Mouse (Mus musculus): ENCODE results near the gene Pitpnm3. TPM values are rescaled to one million over a fixed set of nuclear protein-coding genes. Genes with fewer than 3 reads are reported as not detected.

Gene Pitpnm3
- total RNA-seq, 2 experiments from 2014 or later = 2.2 to 2.5 TPM

DNA sequence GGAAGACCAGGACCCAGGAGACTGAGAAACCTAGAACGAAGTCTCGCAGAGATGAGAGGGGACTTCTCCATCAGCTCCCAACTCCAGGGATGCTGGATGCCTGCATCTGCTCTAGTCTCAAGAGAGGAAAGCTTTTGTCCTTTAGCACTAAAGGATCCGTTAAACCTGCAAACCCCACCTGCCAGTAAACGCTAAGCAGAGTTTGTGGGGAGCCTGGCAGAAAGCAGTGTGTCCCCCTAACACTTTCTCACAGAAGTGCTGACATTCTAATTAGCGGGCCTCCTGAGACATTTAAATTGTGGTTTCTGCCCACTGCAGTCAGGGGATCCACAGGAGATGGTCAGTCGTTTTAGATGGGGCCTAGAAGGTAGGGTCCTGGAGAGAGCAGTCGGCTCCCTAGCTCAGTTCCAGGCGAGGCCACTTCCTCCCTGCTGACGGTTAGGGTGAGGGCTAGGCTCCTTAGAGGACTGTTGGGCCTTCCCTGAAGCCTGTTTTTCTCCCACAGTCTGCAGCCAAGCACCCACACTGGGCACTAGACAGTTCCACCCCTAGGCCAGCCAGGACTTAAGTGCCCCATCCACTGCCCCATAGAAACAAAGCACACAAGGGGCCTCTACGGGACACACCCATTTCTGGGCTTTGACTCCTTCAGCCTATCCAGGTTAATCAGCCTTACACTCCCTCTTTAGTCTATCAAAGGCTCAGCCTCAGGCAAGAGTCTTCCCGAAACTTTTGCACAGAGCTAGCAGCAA is 829 bp upstream of the Pitpnm3 start:
- DNase-seq = no peak

DNA sequence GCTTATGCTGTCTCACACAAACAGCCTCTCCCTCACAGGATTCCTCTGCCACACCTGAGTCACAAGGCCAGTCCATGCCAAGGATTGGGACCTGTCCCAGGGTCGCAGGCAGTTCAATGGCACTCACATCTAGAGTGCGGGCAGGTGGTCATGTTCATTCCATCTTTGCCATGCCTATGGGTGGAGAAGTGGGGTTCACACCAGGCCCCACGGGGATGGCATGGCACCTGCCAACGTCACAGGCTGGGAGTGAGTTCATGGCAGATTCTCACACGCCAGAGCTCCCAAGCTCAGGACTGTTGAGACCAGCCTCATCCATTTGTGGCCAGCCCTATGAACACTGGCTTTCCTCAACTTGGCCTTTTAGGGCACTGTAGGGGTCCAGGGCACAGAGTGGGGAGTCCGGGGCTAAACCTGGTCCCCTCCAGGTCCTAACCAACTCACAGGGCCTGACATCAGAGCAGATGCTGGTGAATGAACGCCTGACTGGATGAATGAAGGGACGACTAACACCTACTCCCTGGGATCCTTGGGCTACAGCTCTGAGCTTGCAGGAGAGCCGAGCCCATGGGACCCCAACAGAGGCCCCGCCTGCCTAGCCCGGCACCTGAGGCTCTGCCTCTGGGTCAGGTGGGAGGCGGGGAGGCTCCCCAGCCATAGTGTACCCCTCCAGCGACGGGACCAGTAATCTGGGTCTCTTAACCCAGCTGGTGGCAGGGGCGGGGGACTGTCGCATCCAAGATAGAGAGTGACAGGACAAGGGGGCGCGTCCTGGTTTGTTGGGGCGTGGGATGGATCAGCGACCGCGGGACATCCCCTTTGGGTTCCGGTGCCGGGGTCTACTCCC is 819 bp downstream of the Pitpnm3 start:
- DNase-seq = no peak

DNA sequence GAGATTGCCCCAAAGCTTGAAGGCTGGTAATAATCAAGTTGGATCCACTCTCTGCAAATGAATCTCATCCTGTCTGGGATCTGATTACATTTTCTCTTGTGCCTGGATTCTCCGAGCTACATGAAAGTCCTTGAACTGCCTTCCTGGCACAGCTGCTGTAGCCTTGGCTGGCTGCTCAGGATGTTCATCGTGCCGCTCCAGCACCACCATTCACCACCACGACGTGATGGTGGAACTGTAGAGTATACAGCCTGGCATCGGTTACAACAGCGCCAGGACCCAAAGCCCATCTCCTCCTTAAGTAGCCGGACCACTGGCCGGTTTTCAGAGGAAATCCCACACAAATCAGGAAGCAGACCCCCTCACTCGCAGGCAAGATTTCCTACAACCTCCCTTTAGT is 2.5 kb downstream of the Pitpnm3 start:
- peak; percentile 41 for DNase-seq

DNA sequence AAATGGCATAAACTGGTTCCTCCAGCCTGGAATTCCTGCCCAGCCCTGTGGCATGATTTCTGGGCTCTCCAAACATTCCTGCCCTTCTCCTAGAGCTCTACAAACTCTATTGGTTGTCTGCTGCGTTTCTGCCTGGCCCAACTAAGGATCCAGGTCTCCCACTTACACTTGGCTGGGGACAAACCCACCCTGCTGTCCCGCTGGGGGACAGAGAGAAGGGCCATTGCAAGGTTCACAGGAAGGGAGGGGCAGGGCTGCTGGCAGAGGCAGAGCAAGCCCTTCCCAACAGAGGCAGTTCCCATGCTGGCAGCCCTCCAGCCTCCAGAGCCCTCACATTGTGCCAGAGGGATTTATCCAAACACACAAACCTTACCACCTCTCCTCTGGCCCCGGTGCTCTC is 3.3 kb downstream of the Pitpnm3 start:
- DNase-seq = peak; percentile 62

DNA sequence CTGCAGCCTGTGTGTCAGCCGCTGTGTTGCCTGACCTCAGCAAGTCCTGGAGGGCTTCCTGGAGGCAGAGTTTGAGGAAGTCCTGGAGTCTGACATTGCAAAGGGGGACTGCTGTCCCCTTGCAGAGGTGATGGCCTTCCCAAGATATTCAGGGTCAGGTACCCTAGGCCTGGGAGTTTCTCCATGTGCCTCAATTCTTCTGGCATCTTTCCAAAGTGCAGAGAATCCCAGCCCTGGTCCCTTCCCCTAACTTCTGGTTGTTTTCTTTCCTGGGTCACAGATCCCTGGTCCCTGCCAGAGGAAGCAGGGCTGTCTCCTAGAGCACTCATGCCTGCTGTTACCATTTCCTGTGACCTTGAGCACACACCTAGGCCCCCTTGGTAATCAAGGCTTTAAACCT is 3.9 kb downstream of the Pitpnm3 start:
- DNase-seq = no peak

DNA sequence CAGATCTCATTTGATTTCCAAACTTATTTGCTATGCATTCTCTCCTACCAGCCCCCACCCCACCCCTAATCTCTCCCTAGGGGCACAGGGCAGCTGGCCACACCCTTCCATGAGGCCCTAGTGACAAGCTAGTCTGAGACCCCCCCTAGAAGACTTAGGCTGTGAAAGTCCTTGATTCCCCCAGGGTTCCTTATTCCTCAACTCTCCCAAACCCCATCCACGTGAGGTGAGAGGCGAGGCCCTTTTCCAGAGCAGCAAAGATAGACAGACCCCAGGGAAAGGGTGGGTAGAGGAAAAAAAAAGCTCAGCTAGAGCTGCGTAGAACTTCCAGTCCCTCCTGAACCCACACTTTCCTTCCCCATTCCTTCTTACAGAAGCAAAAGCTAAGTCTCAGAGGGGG is 4.7 kb downstream of the Pitpnm3 start:
- no peak for DNase-seq

DNA sequence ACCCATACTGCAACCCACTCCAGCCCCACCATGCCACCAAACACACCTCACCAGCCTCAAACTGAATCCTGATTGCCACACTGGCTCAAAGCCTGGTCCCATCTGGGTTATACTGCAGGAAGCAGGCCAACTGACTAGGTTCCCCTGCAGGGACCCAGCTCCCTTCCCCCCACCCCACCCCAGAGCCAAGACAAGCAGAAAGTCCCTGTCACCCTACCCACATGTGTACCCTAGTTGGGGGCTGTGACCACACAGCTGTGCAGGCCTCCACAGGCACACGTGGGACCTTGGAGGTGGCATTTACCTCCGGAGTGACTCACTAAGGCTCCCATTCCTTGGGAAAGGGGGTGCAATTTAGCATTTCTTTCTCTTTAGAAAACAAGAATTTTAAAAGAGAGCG is 5.1 kb downstream of the Pitpnm3 start:
- DNase-seq = no peak

DNA sequence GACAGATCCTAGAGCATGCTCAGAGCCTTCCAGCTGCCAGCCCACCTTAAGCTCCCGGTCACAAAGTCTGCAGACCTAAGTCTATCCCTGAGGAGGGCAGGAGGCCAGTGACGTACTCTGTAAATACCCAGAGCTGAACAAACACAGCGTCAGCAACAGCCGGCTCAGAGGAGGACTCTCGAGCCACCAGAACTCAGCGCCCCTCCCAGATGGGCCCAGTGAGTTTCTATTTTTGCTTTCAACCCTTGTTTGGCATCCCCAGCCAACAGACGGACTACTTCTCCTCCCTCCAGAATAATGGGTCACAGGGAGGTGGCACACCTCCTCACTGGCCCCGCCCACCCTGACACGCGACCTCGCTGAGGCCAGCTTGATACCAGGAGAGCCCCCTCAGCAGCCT is 5.6 kb downstream of the Pitpnm3 start:
- no peak for DNase-seq

DNA sequence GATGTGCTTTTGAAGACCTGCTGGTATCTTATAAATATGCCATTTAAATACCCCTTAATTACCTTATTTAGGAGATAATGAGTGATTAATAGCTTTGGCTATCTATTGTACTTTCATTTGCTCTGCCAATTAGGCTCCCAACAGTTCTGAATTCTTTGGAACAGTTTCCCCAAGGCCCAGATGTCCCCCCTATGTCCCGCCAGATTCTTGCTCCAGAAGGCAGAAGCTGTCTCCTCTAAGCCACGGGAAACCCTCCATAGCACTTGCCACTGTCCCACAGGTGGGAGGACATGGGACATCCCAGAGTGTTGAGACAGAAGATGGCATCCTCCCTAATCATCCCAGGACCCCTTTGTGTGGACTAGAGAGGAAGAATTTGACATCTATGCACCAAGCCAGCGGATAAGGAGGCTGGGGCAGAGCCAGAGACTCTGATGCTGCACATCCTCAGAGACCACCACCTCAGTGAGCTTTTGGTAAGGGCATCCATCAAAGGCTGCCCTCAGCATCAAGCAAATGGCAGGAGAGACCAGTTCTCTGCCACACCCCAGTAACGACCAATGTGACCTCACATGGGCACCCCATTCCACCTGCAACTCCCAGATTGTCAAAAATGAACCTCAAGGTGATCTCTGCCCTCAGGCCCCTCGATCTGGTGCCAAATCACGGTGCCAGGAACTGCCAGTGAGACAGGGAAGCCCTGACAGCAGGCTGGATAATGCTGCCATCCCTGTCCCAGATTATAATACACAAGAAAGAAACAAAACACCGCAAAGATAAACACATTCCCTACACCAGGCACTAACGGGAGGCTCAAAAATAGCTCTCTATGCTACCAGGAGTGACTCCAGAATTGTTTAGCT is 6.3 kb downstream of the Pitpnm3 start:
- no peak for DNase-seq

DNA sequence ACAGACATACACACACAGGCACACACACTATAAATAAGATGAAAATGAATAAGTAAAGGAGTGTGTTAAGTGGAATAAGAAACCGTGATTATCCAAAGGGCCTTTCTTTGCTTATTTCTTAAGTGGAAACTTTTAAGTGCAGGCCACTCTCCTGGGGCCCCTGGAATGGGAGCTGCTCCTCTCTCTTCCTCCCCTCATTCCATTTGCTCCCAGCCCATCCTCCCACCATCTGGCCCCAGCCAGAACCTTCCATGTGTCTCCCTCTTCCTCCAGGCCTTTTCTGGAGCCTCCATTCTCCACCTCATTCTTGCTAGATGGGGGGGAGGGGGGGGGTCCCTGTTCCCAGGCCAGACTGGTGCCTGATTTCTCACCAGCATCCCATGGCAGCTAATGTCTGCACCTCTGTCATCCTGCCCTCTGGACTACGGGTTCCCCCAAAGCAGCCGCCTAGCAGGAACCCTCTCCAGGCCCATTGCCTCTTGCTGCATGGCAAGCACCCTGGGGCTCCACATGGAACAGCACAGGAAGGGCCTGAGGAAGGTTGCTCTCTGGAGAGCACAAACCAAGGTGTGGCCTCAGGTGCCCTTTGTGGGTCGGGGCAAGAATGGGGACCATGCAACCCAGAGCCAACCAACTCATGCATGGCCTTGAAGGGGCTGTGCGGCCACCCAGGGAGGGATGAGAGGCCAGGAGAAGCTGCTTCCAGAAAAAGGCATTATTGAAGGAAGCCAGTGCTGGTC is 8.0 kb downstream of the Pitpnm3 start:
- no peak for DNase-seq

DNA sequence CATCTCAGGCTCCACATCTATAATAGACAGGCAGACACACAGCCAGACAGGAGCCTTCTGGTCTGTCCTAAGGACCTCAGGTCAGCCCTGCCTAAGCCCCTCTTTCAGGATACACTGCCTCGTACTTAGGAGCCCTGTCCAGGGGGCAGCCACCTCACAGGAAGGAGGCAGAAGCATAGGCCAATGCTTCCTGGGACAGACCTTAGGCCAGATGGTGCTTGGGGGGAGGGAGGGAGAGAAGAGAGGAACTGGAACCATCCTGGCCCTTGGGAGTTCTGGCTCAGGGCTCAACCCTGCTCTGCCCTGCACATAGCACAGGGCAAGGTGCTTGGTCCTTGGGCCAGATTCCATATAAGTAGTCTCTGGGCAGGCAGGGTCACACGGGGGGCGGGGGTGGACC is 9.8 kb downstream of the Pitpnm3 start:
- no peak for DNase-seq

DNA sequence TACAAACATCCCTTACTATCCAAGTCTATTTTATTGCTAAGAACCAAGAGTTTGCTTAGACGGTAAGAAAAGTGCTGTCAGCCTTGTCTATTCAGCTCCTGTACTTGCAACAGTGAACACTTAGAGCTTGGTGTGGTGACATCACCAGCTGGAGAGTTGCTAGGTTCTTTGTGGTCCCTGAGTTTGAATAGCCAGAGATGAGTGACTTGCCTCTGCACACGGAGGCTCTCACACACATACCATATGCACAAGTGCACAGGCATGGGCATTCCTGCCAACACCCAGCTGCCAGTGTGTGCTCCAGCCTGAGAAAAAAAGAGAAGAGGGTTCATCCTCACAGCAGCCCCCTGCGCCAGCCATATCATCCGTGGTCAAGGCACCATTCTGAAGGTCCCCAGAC is 12.0 kb downstream of the Pitpnm3 start:
- DNase-seq = no peak

DNA sequence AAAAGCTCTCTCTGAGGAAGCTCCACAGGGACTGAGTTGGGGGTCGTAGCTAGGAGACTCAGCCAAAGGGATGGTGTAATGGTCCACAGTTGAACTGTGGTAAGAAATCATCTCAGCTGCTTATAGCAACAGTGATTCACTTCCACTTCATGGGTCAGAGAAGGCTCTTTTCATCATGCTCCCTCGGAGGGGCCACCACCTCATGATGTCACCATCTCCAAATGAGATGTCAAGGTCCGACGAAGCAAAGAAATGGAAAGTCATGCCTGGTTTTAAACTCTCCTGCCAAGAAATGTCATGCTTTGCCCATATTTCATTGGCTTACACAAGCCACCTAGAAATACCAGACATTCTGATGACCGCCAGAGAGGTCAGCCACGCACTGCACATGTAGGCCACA is 15.2 kb downstream of the Pitpnm3 start:
- no peak for DNase-seq

DNA sequence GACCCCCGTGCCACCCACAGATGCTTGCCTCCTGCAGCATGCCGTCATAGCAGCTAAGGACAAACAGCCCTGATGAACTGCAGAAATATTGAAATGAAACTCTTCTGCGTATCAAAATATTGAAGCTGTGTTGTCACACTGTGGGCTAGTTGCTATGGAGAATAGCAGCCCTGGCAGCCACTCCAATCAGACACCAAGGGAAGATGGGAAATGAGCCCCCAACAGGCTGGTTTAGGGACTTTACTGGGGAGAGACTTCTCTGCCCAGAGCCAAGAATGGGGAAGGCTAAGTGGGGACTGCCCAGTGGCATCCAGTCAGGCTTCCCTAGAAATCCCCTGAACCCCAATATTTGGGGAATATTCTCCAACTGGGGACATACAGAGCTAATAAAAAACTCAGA is 16.9 kb downstream of the Pitpnm3 start:
- no peak for DNase-seq

DNA sequence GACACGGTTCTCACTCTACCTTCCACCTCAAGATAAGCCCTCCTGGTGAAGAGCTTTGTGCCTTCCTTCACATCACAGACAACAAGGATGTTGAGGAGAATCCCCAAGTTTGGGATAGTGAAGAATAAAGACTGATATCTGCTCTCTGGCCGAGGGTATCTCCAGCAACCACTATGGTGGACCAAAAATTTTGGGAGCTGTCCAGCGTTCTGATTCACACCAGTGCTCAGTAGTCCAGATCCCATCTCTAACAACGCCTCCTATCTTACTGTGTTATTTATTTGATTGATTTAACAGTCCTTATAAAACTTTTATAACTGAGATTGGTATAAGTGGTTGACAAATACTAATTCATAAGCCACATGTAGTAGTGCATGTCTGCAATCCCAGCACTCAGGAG is 22.3 kb downstream of the Pitpnm3 start:
- DNase-seq = no peak

DNA sequence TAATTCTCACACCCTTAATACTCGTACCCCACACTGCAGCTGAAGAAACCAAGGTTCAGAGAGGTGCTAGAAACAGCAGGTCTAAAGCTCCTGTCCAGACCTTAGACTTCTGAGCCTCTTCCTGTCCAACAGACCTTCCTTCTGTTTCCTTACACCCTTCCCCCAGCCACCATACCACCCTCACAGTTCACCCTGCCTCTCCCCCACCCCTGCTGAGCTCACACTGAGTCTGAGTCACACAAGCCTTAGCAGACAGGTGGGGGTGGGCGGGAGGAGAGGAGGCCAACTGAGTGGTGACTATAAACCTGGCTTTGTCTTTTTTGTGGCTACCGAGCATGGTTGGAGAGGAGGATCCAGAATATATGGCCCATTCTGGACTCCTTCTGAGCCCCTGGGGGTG is 24.9 kb downstream of the Pitpnm3 start:
- DNase-seq = no peak

DNA sequence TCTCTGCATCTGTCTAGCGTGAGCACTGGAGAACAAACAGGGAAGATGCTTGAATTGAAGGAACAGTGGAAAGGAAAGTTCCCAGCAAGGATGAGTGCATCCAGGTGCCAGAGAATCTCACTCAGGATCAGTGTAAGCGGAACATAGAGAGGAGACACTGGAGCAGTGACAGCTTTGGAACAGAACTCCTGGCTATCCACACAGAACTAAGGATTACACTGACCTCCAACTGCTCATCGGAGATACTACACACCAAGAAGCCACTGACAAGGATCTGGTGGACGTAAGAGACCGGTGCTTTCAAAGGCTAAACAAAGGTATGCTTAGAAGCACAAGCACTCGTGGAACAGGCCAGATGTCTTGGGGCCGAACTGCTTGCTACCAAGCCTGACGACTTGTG is 31.4 kb downstream of the Pitpnm3 start:
- no peak for DNase-seq

DNA sequence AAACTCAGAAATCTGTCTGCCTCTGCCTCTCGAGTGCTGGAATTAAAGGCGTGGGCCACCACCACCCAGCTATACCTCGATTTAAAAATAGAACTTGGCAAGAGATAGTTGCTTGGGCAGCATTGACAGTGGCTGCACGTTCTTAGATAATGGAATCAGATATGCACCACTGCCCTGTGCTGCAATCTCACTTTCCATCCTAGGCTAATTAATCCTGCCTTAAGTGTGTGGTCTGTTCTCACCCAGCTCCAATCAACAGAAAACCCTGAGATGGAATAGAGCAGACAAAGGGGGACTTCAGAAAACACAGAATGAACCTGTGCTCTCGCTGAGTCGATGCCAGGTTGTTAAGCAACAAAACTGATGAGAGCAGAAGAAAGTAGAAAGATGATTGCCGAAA is 32.0 kb downstream of the Pitpnm3 start:
- DNase-seq = no peak

DNA sequence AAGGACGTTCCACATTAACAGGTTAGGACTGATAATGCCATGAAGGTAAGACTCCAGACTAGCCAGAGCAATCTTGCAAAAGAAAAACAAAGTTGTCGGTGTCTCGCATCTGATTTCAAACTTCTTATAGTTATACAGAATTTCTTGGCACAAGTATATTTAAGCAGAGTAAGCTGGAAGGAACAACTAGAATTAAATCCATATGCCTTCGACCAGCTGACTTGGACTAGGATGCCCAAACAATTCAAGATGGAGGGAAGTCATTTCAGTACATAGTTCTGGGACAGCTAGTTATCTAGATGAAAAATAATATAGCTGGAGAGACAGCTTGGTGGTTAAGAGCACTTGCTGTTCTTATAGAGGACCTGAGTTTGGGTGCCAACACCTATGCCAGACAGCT is 34.6 kb downstream of the Pitpnm3 start:
- DNase-seq = no peak

DNA sequence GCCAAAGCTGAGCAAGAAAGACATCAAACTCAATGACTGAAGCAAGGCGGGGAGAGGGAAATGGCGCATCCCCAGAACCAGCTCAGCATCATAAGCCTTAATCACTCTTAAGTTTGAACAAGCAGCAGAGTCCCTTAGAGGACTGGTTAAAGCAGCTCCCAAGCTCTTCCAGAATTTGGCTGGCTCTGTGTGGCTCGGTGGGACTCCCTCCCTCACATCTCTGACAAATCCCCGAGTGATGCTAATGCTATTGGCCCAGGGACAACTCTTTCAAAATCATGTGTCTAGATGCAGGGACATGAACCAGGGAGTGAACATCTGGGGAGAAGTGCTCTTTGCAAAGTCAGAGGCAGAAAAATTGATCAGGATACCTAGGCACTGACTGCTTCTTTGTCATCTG is 36.4 kb downstream of the Pitpnm3 start:
- no peak for DNase-seq

DNA sequence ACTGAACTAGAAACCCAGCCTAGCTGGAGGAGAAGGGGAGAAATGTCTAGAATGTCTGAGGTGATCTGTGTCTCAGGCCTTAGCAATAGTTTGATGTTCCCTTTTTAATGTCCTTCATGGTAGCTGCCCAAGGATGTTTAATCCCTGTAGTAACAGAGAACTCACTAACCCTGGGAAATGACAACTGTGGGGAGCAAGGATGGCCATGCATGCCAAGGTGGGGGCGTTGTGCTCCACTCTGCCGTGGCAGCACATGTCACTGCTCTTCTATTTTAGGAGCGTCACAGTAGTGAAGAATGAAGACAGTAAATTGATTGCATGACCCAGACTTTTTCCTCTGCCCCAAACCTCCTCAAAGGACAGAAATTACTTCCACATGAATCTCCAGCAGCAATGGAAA is 37.6 kb downstream of the Pitpnm3 start:
- DNase-seq = no peak

DNA sequence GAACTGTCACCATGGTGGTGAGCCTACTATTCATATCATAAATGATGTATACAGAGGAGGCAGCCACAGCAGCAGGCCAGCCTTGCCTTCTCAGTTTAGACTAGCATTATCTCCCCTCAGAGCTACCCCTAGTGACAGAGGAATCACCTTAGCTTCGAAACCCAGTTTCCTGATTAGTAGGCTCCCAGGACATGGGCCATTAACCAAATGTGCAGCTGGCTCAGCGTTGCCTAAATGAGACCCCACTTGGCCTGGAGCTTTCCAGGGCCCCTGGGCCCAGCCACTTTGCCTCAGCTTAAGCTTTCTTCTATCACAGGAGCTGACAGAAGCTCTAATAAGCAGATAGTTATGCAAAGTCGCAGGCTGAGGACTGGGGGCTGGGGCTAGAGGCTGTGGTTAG is 39.6 kb downstream of the Pitpnm3 start:
- DNase-seq = no peak

Measured in gastrocnemius, postnatal 10 days (tissue).